9 mouse cellular contexts compared by ENCODE assay signal in the genomic region with DNA sequence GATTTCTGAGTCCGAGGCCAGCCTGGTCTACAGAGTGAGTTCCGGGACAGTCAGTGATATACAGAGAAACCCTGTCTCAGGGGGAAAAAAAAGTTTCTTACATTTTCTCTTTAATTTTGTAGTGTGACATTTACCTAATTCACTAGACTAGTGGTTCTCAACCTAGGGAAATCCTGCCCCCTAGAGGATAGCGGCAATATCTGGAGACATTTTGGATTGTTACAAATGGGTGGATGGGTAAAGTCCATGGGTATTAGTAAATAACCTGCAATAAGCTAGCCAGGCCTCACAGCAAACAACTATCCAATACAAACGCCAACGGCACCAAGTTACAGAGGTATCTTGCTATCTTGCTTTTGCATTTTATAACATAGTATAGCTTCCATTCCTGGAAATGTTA. TPM values are rescaled to one million over a fixed set of nuclear protein-coding genes. Genes with fewer than 3 reads are reported as not detected.
DNase-seq lines count a peak whose midpoint lies in the region; ATAC-seq lines count a peak whose summit lies in the region.
"Had no signal": no experiment of that assay in that cellular context is flagged by ENCODE, and none has a peak within 500 bp of the region (broad histone marks: within the 10 kb centered on the region; RNA-seq: fewer than 3 reads in every experiment).

No protein-coding gene starts in this region.

- H3K4me3 ChIP-seq in hindbrain, embryonic 11.5 days (ENCODE audit: low read depth, low read length), result no peak overlapping the region
- no peak overlapping the region for H3K4me3 ChIP-seq in hindbrain, embryonic 12.5 days
- H3K4me3 ChIP-seq: embryonic facial prominence, embryonic 12.5 days had no signal

- no peak overlapping the region for H3K4me2 ChIP-seq in hindbrain, embryonic 11.5 days (replicated peaks; ENCODE audit: low read depth, low read length)
- H3K4me2 ChIP-seq in hindbrain, embryonic 12.5 days (replicated peaks), result no peak overlapping the region
- H3K4me2 ChIP-seq: embryonic facial prominence, embryonic 12.5 days had no signal

- no peaks in the 10 kb centered on the region for H3K36me3 ChIP-seq in hindbrain, embryonic 11.5 days (ENCODE audit: control insufficient read depth, insufficient read depth, low read length)
- peaks cover 6% of the 10 kb centered on the region; the same call in 1 of the 2 replicates for H3K36me3 ChIP-seq in hindbrain, embryonic 12.5 days
- H3K36me3 ChIP-seq: embryonic facial prominence, embryonic 12.5 days had no signal

- no peaks in the 10 kb centered on the region for H3K27me3 ChIP-seq in hindbrain, embryonic 11.5 days (ENCODE audit: control insufficient read depth, insufficient read depth, low read length)
- no peaks in the 10 kb centered on the region for H3K27me3 ChIP-seq in hindbrain, embryonic 12.5 days
- H3K27me3 ChIP-seq: embryonic facial prominence, embryonic 12.5 days had no signal

- no peak overlapping the region for H3K9ac ChIP-seq in hindbrain, embryonic 11.5 days (ENCODE audit: low read depth, low read length)
- no peak overlapping the region for H3K9ac ChIP-seq in hindbrain, embryonic 12.5 days
- H3K9ac ChIP-seq: embryonic facial prominence, embryonic 12.5 days had no signal

- DNase-seq in hindbrain, embryonic 11.5 days (ENCODE audit: low spot score), result peak; percentile 52
- DNase-seq in A20 (ENCODE audit: low read depth, low spot score), result peak; percentile 70
- DNase-seq in MEL-GATA-1-ER (ENCODE audit: extremely low read depth, low read depth), result peak; percentile 33
- peak; percentile 67 for DNase-seq in kidney, postnatal 10 days
- DNase-seq in mesoderm, embryonic 11.5 days (ENCODE audit: low read depth, low spot score), result peak; percentile 37
- DNase-seq in ovary, postnatal 36 days (ENCODE audit: low spot score), result no peak

- WGBS in hindbrain, embryonic 11.5 days, result 80% methylated on average over 5 of the region's 5 CpGs
- 76% methylated on average over 5 of the region's 5 CpGs for WGBS in hindbrain, embryonic 12.5 days

- no peak for ATAC-seq in hindbrain, embryonic 11.5 days (ENCODE audit: low FRiP score)
- ATAC-seq in hindbrain, embryonic 12.5 days (ENCODE audit: low FRiP score), result no peak
- peak; percentile 87 for ATAC-seq in common myeloid progenitor, adult 5-6 weeks (replicated peaks; ENCODE audit: low read depth, poor library complexity, severe bottlenecking)

- no peak overlapping the region for H3K27ac ChIP-seq in hindbrain, embryonic 11.5 days (ENCODE audit: low read depth, low read length)
- H3K27ac ChIP-seq in hindbrain, embryonic 12.5 days, result no peak overlapping the region
- H3K27ac ChIP-seq: embryonic facial prominence, embryonic 12.5 days had no signal

- no peaks in the 10 kb centered on the region for H3K4me1 ChIP-seq in hindbrain, embryonic 11.5 days (replicated peaks; ENCODE audit: control insufficient read depth, insufficient read depth, low read length)
- H3K4me1 ChIP-seq in hindbrain, embryonic 12.5 days, result no peaks in the 10 kb centered on the region
- H3K4me1 ChIP-seq: embryonic facial prominence, embryonic 12.5 days had no signal

- no peaks in the 10 kb centered on the region for H3K9me3 ChIP-seq in hindbrain, embryonic 11.5 days (ENCODE audit: control insufficient read depth, low read length)
- no peaks in the 10 kb centered on the region for H3K9me3 ChIP-seq in hindbrain, embryonic 12.5 days (replicated peaks)
- H3K9me3 ChIP-seq: embryonic facial prominence, embryonic 12.5 days had no signal

RNA-seq across cellular contexts. Expression of gene Sos2, which starts 15.1 kb away (rescaled TPM):
- polyA plus RNA-seq in hindbrain, embryonic 11.5 days (2014; fragmentation: Nextera tagmentation; extraction: Ambion mirVana), result 11.4 and 17.9 TPM in 2 replicates
- polyA plus RNA-seq in hindbrain, embryonic 12.5 days (2016; fragmentation: Nextera tagmentation; extraction: Ambion mirVana), result 10.4 and 12.1 TPM in 2 replicates
- 40.8 and 59.9 TPM in 2 replicates for total RNA-seq in common myeloid progenitor, adult 5-6 weeks (2017)

RNA-seq across cellular contexts. Expression of gene L2hgdh, which starts 27.9 kb away (rescaled TPM):
- polyA plus RNA-seq in hindbrain, embryonic 11.5 days (2014; fragmentation: Nextera tagmentation; extraction: Ambion mirVana), result 12.7 and 13.9 TPM in 2 replicates
- polyA plus RNA-seq in hindbrain, embryonic 12.5 days (2016; fragmentation: Nextera tagmentation; extraction: Ambion mirVana), result 14.6 and 15.3 TPM in 2 replicates
- 34.4 and 40.3 TPM in 2 replicates for total RNA-seq in common myeloid progenitor, adult 5-6 weeks (2017)

RNA-seq across cellular contexts. Expression of gene Atp5s, which starts 28.0 kb away (rescaled TPM):
- polyA plus RNA-seq in hindbrain, embryonic 11.5 days (2014; fragmentation: Nextera tagmentation; extraction: Ambion mirVana), result 22.2 and 23.6 TPM in 2 replicates
- polyA plus RNA-seq in hindbrain, embryonic 12.5 days (2016; fragmentation: Nextera tagmentation; extraction: Ambion mirVana), result 26.1 and 28.5 TPM in 2 replicates
- total RNA-seq in common myeloid progenitor, adult 5-6 weeks (2017), result 27.3 and 29.0 TPM in 2 replicates
